Mouse (Mus musculus): ENCODE measurements around the gene Ppm1l. TPM values are rescaled to one million over a fixed set of nuclear protein-coding genes. Genes with fewer than 3 reads are reported as not detected.

Ppm1l gene
- total RNA-seq, 2 experiments from 2014 or later = 83.4 to 87.6 TPM

GRCm38 (mm10) chr3:69341514-69341913, 24.9 kb downstream of the Ppm1l start:
- DNase-seq (ENCODE audit: extremely low spot score in 1 of 2, low spot score in 2 of 2) = peak in 1 of 2 experiments; percentile 9
- Histone ChIP-seq H3K27ac (no peak overlapping the region), H3K4me3 (no peak overlapping the region)
- intact Hi-C loops (cut with DNase I) = no loop called here
- TF ChIP-seq CTCF (IDR thresholded peaks at IDR 0.05) = no peak

- TF ChIP-seq CTCF (IDR thresholded peaks at IDR 0.05) = no peak
- peak overlapping the region; percentile 53 for H3K27ac ChIP-seq
- DNase-seq (ENCODE audit: extremely low spot score in 1 of 2, low spot score in 2 of 2) = peak in 1 of 2 experiments; percentile 21
- intact Hi-C loops (cut with DNase I) = no loop called here
- H3K4me3 ChIP-seq = no peak overlapping the region
These were observed 25.7 kb downstream of the Ppm1l start for GRCm38 (mm10) chr3:69342247-69342921.

GRCm38 (mm10) chr3:69343124-69343523, 26.5 kb downstream of the Ppm1l start:
- TF ChIP-seq CTCF (IDR thresholded peaks at IDR 0.05) = no peak
- no peak for DNase-seq (ENCODE audit: extremely low spot score in 1 of 2, low spot score in 2 of 2)
- H3K4me3 ChIP-seq = no peak overlapping the region
- H3K27ac ChIP-seq = peak overlapping the region; percentile 53; the same call in 1 of the 2 replicates
- intact Hi-C loops (cut with DNase I) = no loop called here

- peak in 1 of 2 experiments; percentile 8 for DNase-seq (ENCODE audit: extremely low spot score in 1 of 2, low spot score in 2 of 2)
- intact Hi-C loops (cut with DNase I) = no loop called here
These were observed 29.9 kb downstream of the Ppm1l start for GRCm38 (mm10) chr3:69346514-69346913.

GRCm38 (mm10) chr3:69348197-69348920, 31.7 kb downstream of the Ppm1l start:
- TF ChIP-seq CTCF (IDR thresholded peaks at IDR 0.05) = peak; percentile 63
- no peak overlapping the region for H3K4me3 ChIP-seq
- DNase-seq (ENCODE audit: extremely low spot score in 1 of 2, low spot score in 2 of 2) = no peak
- intact Hi-C loops (cut with DNase I) = no loop called here
- H3K27ac ChIP-seq = no peak overlapping the region

More at GRCm38 (mm10) chr3:69346514-69346913, 29.9 kb downstream of the Ppm1l start:
- Histone ChIP-seq H3K27ac (no peak overlapping the region), H3K4me3 (no peak overlapping the region)
- TF ChIP-seq CTCF (IDR thresholded peaks at IDR 0.05) = no peak

- Histone ChIP-seq H3K4me3 (no peak overlapping the region), H3K27ac (no peak overlapping the region)
- DNase-seq (ENCODE audit: extremely low spot score in 1 of 2, low spot score in 2 of 2) = no peak
- intact Hi-C loops (cut with DNase I) = no loop called here
- TF ChIP-seq CTCF (IDR thresholded peaks at IDR 0.05) = no peak
These were observed 32.2 kb downstream of the Ppm1l start for GRCm38 (mm10) chr3:69348921-69349237.

- intact Hi-C loops (cut with DNase I) = no loop called here
- no peak for TF ChIP-seq CTCF (IDR thresholded peaks at IDR 0.05)
- DNase-seq (ENCODE audit: extremely low spot score in 1 of 2, low spot score in 2 of 2) = no peak
- Histone ChIP-seq H3K27ac (no peak overlapping the region), H3K4me3 (no peak overlapping the region)
These were observed 33.3 kb downstream of the Ppm1l start for GRCm38 (mm10) chr3:69349973-69350372.

- no peak for TF ChIP-seq CTCF (IDR thresholded peaks at IDR 0.05)
- H3K27ac ChIP-seq = no peak overlapping the region
- intact Hi-C loops (cut with DNase I) = no loop called here
- DNase-seq (ENCODE audit: extremely low spot score in 1 of 2, low spot score in 2 of 2) = no peak
- no peak overlapping the region for H3K4me3 ChIP-seq
These were observed 35.5 kb downstream of the Ppm1l start for GRCm38 (mm10) chr3:69352194-69352593.

GRCm38 (mm10) chr3:69354681-69355080, 38.0 kb downstream of the Ppm1l start:
- no peak for TF ChIP-seq CTCF (IDR thresholded peaks at IDR 0.05)
- no peak overlapping the region for H3K27ac ChIP-seq
- H3K4me3 ChIP-seq = no peak overlapping the region
- intact Hi-C loops (cut with DNase I) = no loop called here
- DNase-seq (ENCODE audit: extremely low spot score in 1 of 2, low spot score in 2 of 2) = no peak

GRCm38 (mm10) chr3:69356078-69356665, 39.5 kb downstream of the Ppm1l start:
- Histone ChIP-seq H3K27ac (no peak overlapping the region), H3K4me3 (no peak overlapping the region)
- no peak for TF ChIP-seq CTCF (IDR thresholded peaks at IDR 0.05)
- intact Hi-C loops (cut with DNase I) = no loop called here
- DNase-seq (ENCODE audit: extremely low spot score in 1 of 2, low spot score in 2 of 2) = no peak

- DNase-seq (ENCODE audit: extremely low spot score in 1 of 2, low spot score in 2 of 2) = no peak
- H3K27ac ChIP-seq = no peak overlapping the region
- no peak for TF ChIP-seq CTCF (IDR thresholded peaks at IDR 0.05)
- no peak overlapping the region for H3K4me3 ChIP-seq
- intact Hi-C loops (cut with DNase I) = no loop called here
These were observed 40.1 kb downstream of the Ppm1l start for GRCm38 (mm10) chr3:69356781-69357180.

- Histone ChIP-seq H3K4me3 (no peak overlapping the region), H3K27ac (no peak overlapping the region)
- DNase-seq (ENCODE audit: extremely low spot score in 1 of 2, low spot score in 2 of 2) = peak in 1 of 2 experiments; percentile 6
- no peak for TF ChIP-seq CTCF (IDR thresholded peaks at IDR 0.05)
- intact Hi-C loops (cut with DNase I) = no loop called here
These were observed 41.4 kb downstream of the Ppm1l start for GRCm38 (mm10) chr3:69357897-69358619.
